Mouse (Mus musculus): ENCODE measurements around the gene Stra8. TPM values are rescaled to one million over a fixed set of nuclear protein-coding genes. Genes with fewer than 3 reads are reported as not detected.

Gene Stra8
- total RNA-seq, 2 experiments from 2014 or later: not detected

- intact Hi-C loops (cut with DNase I): no loop called here
These were observed 19.0 kb upstream of the Stra8 start for GRCm38 (mm10) chr6:34900990-34901389.

GRCm38 (mm10) chr6:34901911-34902444 lies 18.0 kb upstream of the Stra8 start:
- intact Hi-C loops (cut with DNase I): no loop called here
- DNase-seq (ENCODE audit: low spot score in 2 of 2): no peak

More at GRCm38 (mm10) chr6:34900990-34901389, 19.0 kb upstream of the Stra8 start:
- DNase-seq (ENCODE audit: low spot score in 2 of 2): no peak

- intact Hi-C loops (cut with DNase I): no loop called here
- no peak for DNase-seq (ENCODE audit: low spot score in 2 of 2)
These were observed 17.4 kb upstream of the Stra8 start for GRCm38 (mm10) chr6:34902578-34902977.

- intact Hi-C loops (cut with DNase I): no loop called here
- DNase-seq (ENCODE audit: low spot score in 2 of 2): no peak
These were observed 16.5 kb upstream of the Stra8 start for GRCm38 (mm10) chr6:34903441-34903840.

GRCm38 (mm10) chr6:34903851-34904250 lies 16.1 kb upstream of the Stra8 start:
- intact Hi-C loops (cut with DNase I): no loop called here
- no peak for DNase-seq (ENCODE audit: low spot score in 2 of 2)

GRCm38 (mm10) chr6:34904361-34904760 lies 15.6 kb upstream of the Stra8 start:
- intact Hi-C loops (cut with DNase I): no loop called here
- no peak for DNase-seq (ENCODE audit: low spot score in 2 of 2)

- intact Hi-C loops (cut with DNase I): no loop called here
- no peak for DNase-seq (ENCODE audit: low spot score in 2 of 2)
These were observed 13.8 kb upstream of the Stra8 start for GRCm38 (mm10) chr6:34906125-34906524.

GRCm38 (mm10) chr6:34906661-34907060 lies 13.3 kb upstream of the Stra8 start:
- intact Hi-C loops (cut with DNase I): no loop called here
- DNase-seq (ENCODE audit: low spot score in 2 of 2): no peak

GRCm38 (mm10) chr6:34907121-34907614 lies 12.8 kb upstream of the Stra8 start:
- intact Hi-C loops (cut with DNase I): no loop called here

GRCm38 (mm10) chr6:34907696-34908260 lies 12.2 kb upstream of the Stra8 start:
- intact Hi-C loops (cut with DNase I): no loop called here
- DNase-seq (ENCODE audit: low spot score in 2 of 2): no peak

More at GRCm38 (mm10) chr6:34907121-34907614, 12.8 kb upstream of the Stra8 start:
- DNase-seq (ENCODE audit: low spot score in 2 of 2): no peak

- intact Hi-C loops (cut with DNase I): loop anchor here (5.0 kb wide), 1 partner anchor 32 kb away; the partner anchor contains the start of gene Cyren
- DNase-seq (ENCODE audit: low spot score in 2 of 2): no peak
These were observed 10.2 kb upstream of the Stra8 start for GRCm38 (mm10) chr6:34909631-34910345.

GRCm38 (mm10) chr6:34910371-34911219 lies 9.4 kb upstream of the Stra8 start, which contains the start of gene Wdr91:
Gene Wdr91 (minus strand): TSS chr6:34910876.
- intact Hi-C loops (cut with DNase I): loop anchor here (5.0 kb wide), 1 partner anchor 33 kb away; the partner anchor contains the start of gene Cyren
- DNase-seq (ENCODE audit: low spot score in 2 of 2): peak; percentile 91 to 92

GRCm38 (mm10) chr6:34913341-34914040 lies 6.5 kb upstream of the Stra8 start:
- intact Hi-C loops (cut with DNase I): loop anchor here (5.0 kb wide), 1 partner anchor 36 kb away; the partner anchor contains the start of gene Cyren
- DNase-seq (ENCODE audit: low spot score in 2 of 2): no peak

- DNase-seq (ENCODE audit: low spot score in 2 of 2): no peak
- intact Hi-C loops (cut with DNase I): loop anchor here (5.0 kb wide), 1 partner anchor 37 kb away; the partner anchor contains the start of gene Cyren
These were observed 5.5 kb upstream of the Stra8 start for GRCm38 (mm10) chr6:34914462-34914861.

- no peak for DNase-seq (ENCODE audit: low spot score in 2 of 2)
- intact Hi-C loops (cut with DNase I): no loop called here
These were observed 817 bp upstream of the Stra8 start for GRCm38 (mm10) chr6:34919146-34919545.

GRCm38 (mm10) chr6:34920631-34921030 lies 668 bp downstream of the Stra8 start:
- DNase-seq (ENCODE audit: low spot score in 2 of 2): no peak
- intact Hi-C loops (cut with DNase I): no loop called here

- intact Hi-C loops (cut with DNase I): no loop called here
- no peak for DNase-seq (ENCODE audit: low spot score in 2 of 2)
These were observed 2.0 kb downstream of the Stra8 start for GRCm38 (mm10) chr6:34921941-34922340.

- DNase-seq (ENCODE audit: low spot score in 2 of 2): peak; percentile 49 to 66
- intact Hi-C loops (cut with DNase I): no loop called here
These were observed 7.2 kb downstream of the Stra8 start for GRCm38 (mm10) chr6:34927156-34927555.

GRCm38 (mm10) chr6:34927594-34927993 lies 7.6 kb downstream of the Stra8 start:
- intact Hi-C loops (cut with DNase I): no loop called here

More at GRCm38 (mm10) chr6:34927594-34927993, 7.6 kb downstream of the Stra8 start:
- no peak for DNase-seq (ENCODE audit: low spot score in 2 of 2)
